Mouse (Mus musculus): ENCODE data around the gene Gm10663. TPM values are rescaled to one million over a fixed set of nuclear protein-coding genes. Genes with fewer than 3 reads are reported as not detected.
A peak's percentile ranks its signal among the peaks of the same experiment; 100 is the strongest.

Gene Gm10663
- polyA plus RNA-seq (2015; fragmentation: Nextera tagmentation; extraction: Ambion mirVana): not detected in 2 replicates

GRCm38 (mm10) chr8:65074733-65075132 lies at the start of gene Gm10663:
TSS of gene Gm10663 (plus strand) at chr8:65075033.
- Histone ChIP-seq H3K4me3 (no peak within 1 kb of the TSS), H3K9ac (no peak within 1 kb of the TSS), H3K4me1 (no peaks in the 10 kb centered on the region), H3K27me3 (replicated peaks) (no peaks in the 10 kb centered on the region), H3K27ac (no peak within 1 kb of the TSS), H3K9me3 (no peaks in the 10 kb centered on the region), H3K36me3 (replicated peaks) (no peaks in the 10 kb centered on the region), H3K4me2 (no peak within 1 kb of the TSS)
- WGBS: 93% methylated on average over 2 of the region's 2 CpGs
- no peak for ATAC-seq (replicated peaks)

GRCm38 (mm10) chr8:65028959-65029686 lies 45.7 kb upstream of the Gm10663 start:
- Histone ChIP-seq H3K4me3 (no peak overlapping the region), H3K9me3 (no peaks in the 10 kb centered on the region), H3K9ac (no peak overlapping the region), H3K27me3 (replicated peaks) (no peaks in the 10 kb centered on the region), H3K4me2 (no peak overlapping the region), H3K27ac (no peak overlapping the region), H3K4me1 (no peaks in the 10 kb centered on the region), H3K36me3 (replicated peaks) (no peaks in the 10 kb centered on the region)
- no peak for ATAC-seq (replicated peaks)
- 73% methylated on average over 12 of the region's 12 CpGs for WGBS

- Histone ChIP-seq H3K27ac (no peak overlapping the region), H3K4me3 (no peak overlapping the region), H3K27me3 (replicated peaks) (no peaks in the 10 kb centered on the region), H3K4me2 (no peak overlapping the region), H3K9ac (no peak overlapping the region), H3K4me1 (no peaks in the 10 kb centered on the region), H3K9me3 (no peaks in the 10 kb centered on the region), H3K36me3 (replicated peaks) (no peaks in the 10 kb centered on the region)
- no peak for ATAC-seq (replicated peaks)
- 94% methylated on average over 4 of the region's 4 CpGs for WGBS
These were observed 45.1 kb upstream of the Gm10663 start for GRCm38 (mm10) chr8:65029776-65030175.

GRCm38 (mm10) chr8:65030735-65031485 lies 43.9 kb upstream of the Gm10663 start:
- H3K4me1 ChIP-seq: peaks cover 7% of the 10 kb centered on the region; the same call in 1 of the 2 replicates
- no peak for ATAC-seq (replicated peaks)
- no peak overlapping the region for H3K9ac ChIP-seq
- no peaks in the 10 kb centered on the region for H3K9me3 ChIP-seq
- 81% methylated on average over 4 of the region's 4 CpGs for WGBS
- no peaks in the 10 kb centered on the region for H3K27me3 ChIP-seq (replicated peaks)
- H3K36me3 ChIP-seq (replicated peaks): no peaks in the 10 kb centered on the region
- H3K4me2 ChIP-seq: no peak overlapping the region
- H3K27ac ChIP-seq: no peak overlapping the region
- H3K4me3 ChIP-seq: no peak overlapping the region

GRCm38 (mm10) chr8:65032107-65032506 lies 42.7 kb upstream of the Gm10663 start:
- Histone ChIP-seq H3K4me1 (peaks cover 10% of the 10 kb centered on the region), H3K4me3 (no peak overlapping the region), H3K4me2 (no peak overlapping the region), H3K27me3 (replicated peaks) (no peaks in the 10 kb centered on the region), H3K36me3 (replicated peaks) (no peaks in the 10 kb centered on the region), H3K27ac (no peak overlapping the region), H3K9ac (no peak overlapping the region), H3K9me3 (no peaks in the 10 kb centered on the region)
- WGBS: 87% methylated on average over 1 of the region's 1 CpGs
- no peak for ATAC-seq (replicated peaks)

- 82% methylated on average over 13 of the region's 13 CpGs for WGBS
- ATAC-seq (replicated peaks): no peak
- Histone ChIP-seq H3K4me2 (no peak overlapping the region), H3K4me3 (no peak overlapping the region), H3K9ac (no peak overlapping the region), H3K27me3 (replicated peaks) (no peaks in the 10 kb centered on the region), H3K36me3 (replicated peaks) (no peaks in the 10 kb centered on the region), H3K4me1 (peaks cover 12% of the 10 kb centered on the region), H3K9me3 (no peaks in the 10 kb centered on the region), H3K27ac (no peak overlapping the region)
These were observed 41.8 kb upstream of the Gm10663 start for GRCm38 (mm10) chr8:65033056-65033455.

- Histone ChIP-seq H3K9me3 (no peaks in the 10 kb centered on the region), H3K27ac (no peak overlapping the region), H3K4me1 (peaks cover 12% of the 10 kb centered on the region), H3K36me3 (replicated peaks) (no peaks in the 10 kb centered on the region), H3K4me3 (no peak overlapping the region), H3K27me3 (replicated peaks) (no peaks in the 10 kb centered on the region), H3K9ac (no peak overlapping the region), H3K4me2 (no peak overlapping the region)
- whole genome bisulfite sequencing: 47% methylated on average over 2 of the region's 2 CpGs
- no peak for ATAC-seq (replicated peaks)
These were observed 40.7 kb upstream of the Gm10663 start for GRCm38 (mm10) chr8:65034136-65034535.

- H3K9ac ChIP-seq: peak within 1 kb of the TSS; percentile 33; the same call in 1 of the 2 replicates
- no peaks in the 10 kb centered on the region for H3K9me3 ChIP-seq
- H3K4me2 ChIP-seq: peak within 1 kb of the TSS; percentile 71
- no peaks in the 10 kb centered on the region for H3K27me3 ChIP-seq (replicated peaks)
- H3K36me3 ChIP-seq (replicated peaks): no peaks in the 10 kb centered on the region
- H3K4me3 ChIP-seq: peak within 1 kb of the TSS; percentile 37
- ATAC-seq (replicated peaks): peak; percentile 83
- under 1% methylated on average over 8 of the region's 8 CpGs for WGBS
- no peak within 1 kb of the TSS for H3K27ac ChIP-seq
- H3K4me1 ChIP-seq: peaks cover 12% of the 10 kb centered on the region
These were observed 37.7 kb upstream of the Gm10663 start, which contains the start of gene Apela for GRCm38 (mm10) chr8:65037117-65037533. TSS of gene Apela (minus strand) at chr8:65037336.

- 36% methylated on average over 5 of the region's 5 CpGs for WGBS
- no peak overlapping the region for H3K9ac ChIP-seq
- H3K4me1 ChIP-seq: no peaks in the 10 kb centered on the region
- no peak overlapping the region for H3K4me3 ChIP-seq
- H3K36me3 ChIP-seq (replicated peaks): no peaks in the 10 kb centered on the region
- no peak for ATAC-seq (replicated peaks)
- H3K9me3 ChIP-seq: no peaks in the 10 kb centered on the region
- no peaks in the 10 kb centered on the region for H3K27me3 ChIP-seq (replicated peaks)
- H3K4me2 ChIP-seq: no peak overlapping the region
- no peak overlapping the region for H3K27ac ChIP-seq
These were observed 28.3 kb upstream of the Gm10663 start for GRCm38 (mm10) chr8:65046565-65046964.

- ATAC-seq (replicated peaks): no peak
- Histone ChIP-seq H3K27ac (no peak overlapping the region), H3K4me1 (no peaks in the 10 kb centered on the region), H3K9ac (no peak overlapping the region), H3K27me3 (replicated peaks) (no peaks in the 10 kb centered on the region), H3K4me3 (no peak overlapping the region), H3K4me2 (no peak overlapping the region), H3K9me3 (no peaks in the 10 kb centered on the region), H3K36me3 (replicated peaks) (no peaks in the 10 kb centered on the region)
- WGBS: 92% methylated on average over 4 of the region's 4 CpGs
These were observed 27.6 kb upstream of the Gm10663 start for GRCm38 (mm10) chr8:65047193-65047592.

GRCm38 (mm10) chr8:65047801-65048200 lies 27.0 kb upstream of the Gm10663 start:
- no peak for ATAC-seq (replicated peaks)
- H3K36me3 ChIP-seq (replicated peaks): no peaks in the 10 kb centered on the region
- no peak overlapping the region for H3K4me3 ChIP-seq
- H3K4me2 ChIP-seq: no peak overlapping the region
- no peak overlapping the region for H3K9ac ChIP-seq
- no peaks in the 10 kb centered on the region for H3K27me3 ChIP-seq (replicated peaks)
- 82% methylated on average over 4 of the region's 4 CpGs for whole genome bisulfite sequencing
- no peak overlapping the region for H3K27ac ChIP-seq
- H3K4me1 ChIP-seq: no peaks in the 10 kb centered on the region
- H3K9me3 ChIP-seq: no peaks in the 10 kb centered on the region

GRCm38 (mm10) chr8:65053554-65053953 lies 21.3 kb upstream of the Gm10663 start:
- Histone ChIP-seq H3K27me3 (replicated peaks) (no peaks in the 10 kb centered on the region), H3K9ac (no peak overlapping the region), H3K4me2 (no peak overlapping the region), H3K4me3 (no peak overlapping the region), H3K36me3 (replicated peaks) (no peaks in the 10 kb centered on the region), H3K27ac (no peak overlapping the region), H3K9me3 (no peaks in the 10 kb centered on the region), H3K4me1 (no peaks in the 10 kb centered on the region)
- WGBS: 96% methylated on average over 3 of the region's 3 CpGs
- ATAC-seq (replicated peaks): no peak
